Mouse (Mus musculus) liver, adult (tissue): ENCODE results near the gene Gadd45g.
A peak's percentile ranks its signal among the peaks of the same experiment; 100 is the strongest.

Source experiments
- GATA4 ChIP-seq: IDR thresholded peaks from 2 replicates; pipeline ENCODE4 v1.6.1; 2014; ENCODE audit warnings: mild to moderate bottlenecking, low read length; ENCODE audit not compliant: insufficient replicate concordance

Gene Gadd45g

DNA sequence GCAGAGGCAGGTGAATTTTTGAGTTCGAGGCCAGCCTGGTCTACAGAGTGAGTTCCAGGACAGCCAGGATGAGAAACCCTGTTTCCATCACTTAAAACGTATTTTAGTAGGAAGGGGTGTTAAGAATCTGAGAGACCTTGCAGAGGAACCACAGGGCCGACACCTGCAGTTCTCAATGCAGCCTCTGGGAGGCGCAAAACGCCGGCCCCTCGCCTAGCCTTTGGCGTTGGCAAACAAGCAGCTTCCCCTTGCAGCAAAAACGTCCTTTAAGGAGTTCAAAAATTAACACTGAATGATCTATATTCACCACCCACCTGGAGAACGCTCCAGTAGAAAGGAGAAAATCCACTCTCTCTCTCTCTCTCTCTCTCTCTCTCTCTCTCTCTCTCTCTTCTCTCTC lies 1.8 kb upstream of the Gadd45g start:
- TF ChIP-seq GATA4, result no peak

DNA sequence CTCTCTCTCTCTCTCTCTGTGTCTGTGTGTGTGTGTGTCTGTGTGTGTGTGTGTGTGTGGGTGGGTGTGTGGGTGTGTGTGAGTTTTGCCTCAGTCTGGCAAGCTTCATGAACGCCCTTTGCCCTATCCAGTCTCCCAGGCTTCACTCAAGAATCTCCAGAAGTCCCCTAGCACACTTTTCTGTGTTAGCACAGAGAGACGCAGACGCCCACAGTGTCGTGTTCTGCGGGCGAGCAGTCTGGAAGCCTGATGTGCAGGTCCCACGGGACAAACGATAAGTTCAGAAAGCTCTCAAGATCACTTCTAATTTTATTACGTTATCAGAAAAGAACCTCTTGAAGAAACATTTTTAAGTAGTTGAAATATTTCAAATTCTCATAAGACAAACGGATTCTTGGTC lies 1.4 kb upstream of the Gadd45g start:
- no peak for TF ChIP-seq GATA4

DNA sequence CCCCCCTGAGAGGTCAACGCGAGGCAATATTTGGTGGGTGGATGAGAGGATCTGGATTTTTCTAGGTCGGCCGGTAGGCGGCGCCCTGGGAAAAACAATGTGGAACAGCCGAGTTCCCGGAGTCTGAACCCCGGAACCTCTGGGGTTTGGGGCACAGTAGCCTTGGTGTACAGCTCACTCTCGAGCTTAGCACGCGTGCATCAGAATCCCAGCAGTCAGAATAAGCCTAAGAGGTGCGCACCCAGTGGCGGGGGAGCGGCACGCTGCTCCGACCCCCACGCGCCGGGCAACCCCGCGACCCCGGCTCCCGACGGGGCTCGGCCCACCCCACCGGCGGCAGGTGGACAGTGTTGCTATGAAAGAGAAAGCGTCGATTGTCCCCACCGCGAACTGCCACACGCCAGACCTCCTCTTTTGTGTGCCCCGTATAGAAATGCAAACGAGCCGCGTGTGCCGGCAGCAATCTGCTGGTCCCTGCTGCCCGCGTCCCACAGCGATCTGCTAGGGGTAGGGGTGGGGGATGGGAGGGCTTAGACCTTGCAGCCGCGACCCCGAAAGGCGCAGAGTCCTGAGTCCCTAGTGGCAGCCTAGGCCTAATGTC lies 787 bp upstream of the Gadd45g start:
- TF ChIP-seq GATA4, result no peak

DNA sequence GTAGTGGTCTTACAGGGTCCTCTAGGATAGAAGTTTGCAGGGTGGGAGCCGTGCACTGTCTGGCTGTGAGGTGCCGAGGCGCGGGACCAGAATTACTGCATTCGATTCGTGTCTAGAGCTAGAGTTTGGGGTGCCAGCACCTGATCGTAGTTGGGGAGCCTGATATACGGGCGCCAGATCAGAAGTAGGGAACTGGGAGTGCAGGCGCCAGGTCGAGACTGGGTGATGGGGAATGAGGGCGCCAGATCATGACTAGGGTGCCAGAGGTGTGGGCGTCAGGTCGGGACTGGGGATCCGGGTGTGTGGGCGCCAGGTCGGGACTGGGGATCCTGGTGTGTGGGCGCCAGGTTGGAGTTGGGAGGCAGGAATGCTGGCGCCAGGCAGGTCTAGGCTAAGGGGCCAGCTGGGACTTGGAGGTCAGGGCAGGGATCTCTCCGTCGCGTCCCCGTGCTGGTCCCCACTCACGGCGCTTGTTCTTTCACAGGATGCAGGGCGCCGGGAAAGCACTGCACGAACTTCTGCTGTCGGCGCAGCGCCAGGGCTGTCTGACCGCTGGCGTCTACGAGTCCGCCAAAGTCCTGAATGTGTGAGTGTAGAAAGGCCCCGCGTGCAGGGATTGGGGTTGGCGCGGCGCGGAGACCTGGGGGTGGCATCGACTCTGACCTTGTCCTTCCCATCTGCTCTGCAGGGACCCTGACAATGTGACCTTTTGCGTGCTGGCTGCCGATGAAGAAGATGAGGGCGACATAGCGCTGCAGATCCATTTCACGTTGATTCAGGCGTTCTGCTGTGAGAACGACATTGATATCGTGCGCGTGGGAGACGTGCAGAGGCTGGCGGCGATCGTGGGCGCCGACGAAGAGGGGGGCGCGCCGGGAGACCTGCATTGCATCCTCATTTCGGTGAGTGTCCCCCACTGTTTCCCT lies 653 bp downstream of the Gadd45g start:
- no peak for TF ChIP-seq GATA4

GRCm38 (mm10) chr13:51847979-51848480 lies 1.6 kb downstream of the Gadd45g start:
- no peak for TF ChIP-seq GATA4

DNA sequence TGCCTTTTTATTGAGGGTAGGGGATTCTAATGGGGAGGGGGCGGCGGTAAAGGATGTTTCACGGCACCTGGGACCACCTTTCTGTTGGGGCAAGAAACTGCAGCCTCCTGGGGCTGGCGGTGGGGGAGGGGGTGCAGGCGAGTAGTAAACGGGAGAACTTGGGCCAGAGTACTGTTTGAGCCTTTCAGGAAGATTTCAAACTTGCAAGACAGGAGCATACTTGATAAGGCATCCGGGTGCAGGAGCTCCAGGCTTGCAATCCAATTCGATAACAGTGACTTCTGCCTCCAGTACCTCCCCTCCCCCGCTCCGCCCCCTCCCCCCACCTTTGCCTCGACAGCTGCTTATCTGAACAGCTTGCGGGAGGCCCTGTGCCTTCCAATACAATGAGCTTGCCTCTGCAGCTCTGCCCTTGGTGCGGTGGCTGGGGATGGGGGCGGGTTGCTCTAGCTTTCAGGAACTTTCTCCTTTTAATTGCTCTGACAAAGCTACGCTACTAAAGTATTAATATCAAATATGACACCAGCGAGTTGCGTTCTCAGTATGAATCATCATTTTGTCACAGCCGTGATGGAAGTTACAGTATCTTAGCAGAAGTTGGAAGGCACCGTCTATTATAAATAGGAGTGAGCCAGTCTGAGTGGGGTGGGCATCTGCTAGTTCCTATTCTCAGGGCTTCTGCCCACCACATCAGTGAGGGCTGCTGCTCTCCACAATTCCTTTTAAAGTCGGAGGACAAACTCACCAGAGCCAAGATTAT lies 2.2 kb downstream of the Gadd45g start:
- peak; percentile 68; the same call in 1 of the 2 replicates for TF ChIP-seq GATA4

DNA sequence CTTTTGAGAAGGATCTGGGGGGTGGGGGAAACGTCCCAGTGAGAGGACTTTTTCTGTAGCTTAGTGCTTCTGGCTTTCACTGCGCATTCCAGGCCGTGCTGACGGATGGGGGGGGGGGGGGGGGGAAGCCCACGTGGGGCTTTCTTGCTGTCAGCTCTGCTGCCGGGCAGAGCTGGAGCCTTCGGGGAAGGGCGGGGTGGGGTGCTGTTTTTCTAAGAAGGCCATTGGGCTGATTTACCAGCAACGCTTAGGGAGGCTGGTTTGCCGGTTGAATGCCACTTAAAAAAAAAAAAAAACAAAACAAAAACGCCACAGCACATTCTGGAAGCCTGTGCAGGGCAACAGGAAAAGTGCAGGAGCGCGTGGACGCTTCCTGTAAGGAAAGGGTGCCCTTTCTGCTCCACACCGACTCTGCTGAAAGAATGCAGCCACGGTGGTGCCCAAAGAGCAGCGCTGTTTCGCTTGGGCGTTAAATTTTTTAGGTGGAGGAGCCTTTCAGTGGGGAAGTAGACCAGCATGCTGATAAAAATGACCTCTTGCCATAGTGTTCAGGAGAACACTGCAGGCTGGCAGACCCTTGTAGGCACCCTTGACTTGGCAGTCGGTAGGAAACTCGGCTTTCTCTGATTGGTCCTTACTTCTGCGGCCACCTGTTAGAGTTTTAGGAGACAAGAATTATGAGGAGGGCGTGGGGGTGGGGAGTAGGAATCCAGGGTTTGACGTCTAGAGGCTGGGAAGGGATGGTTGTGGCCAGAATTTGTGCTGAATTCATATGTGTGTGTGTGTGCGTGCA lies 3.0 kb downstream of the Gadd45g start:
- TF ChIP-seq GATA4, result no peak

GRCm38 (mm10) chr13:51850565-51850964 lies 4.1 kb downstream of the Gadd45g start:
- TF ChIP-seq GATA4, result no peak

DNA sequence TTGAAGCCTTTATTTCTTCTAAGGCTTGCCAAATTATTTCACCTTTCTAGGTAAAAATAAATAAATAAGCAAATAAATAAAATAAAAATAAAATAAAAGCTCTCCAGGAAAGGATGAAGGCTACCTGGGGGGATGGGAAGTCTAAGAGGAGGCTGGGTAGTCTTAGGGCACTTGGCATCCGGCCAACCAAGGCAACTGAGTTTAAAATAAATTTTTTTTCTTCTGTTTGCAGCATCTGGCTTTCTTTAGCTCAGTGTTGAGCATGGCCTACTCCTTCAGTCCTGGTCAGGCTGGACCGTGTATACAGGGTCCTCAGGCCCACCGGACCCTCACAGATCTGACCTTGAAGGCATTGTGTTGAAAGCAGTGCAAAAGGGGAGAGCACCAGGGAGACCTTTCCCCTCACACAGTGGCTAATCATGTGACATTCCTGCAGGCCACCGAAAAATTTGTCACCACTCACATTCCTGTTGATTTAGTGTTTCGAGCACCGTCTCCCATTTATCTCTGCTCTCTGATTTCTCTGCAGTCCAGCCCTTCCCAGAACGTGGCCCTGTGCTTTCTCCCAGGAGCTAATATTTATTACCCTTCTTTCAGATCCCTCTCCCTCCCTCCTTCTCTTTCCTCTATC lies 6.2 kb downstream of the Gadd45g start:
- no peak for TF ChIP-seq GATA4

GRCm38 (mm10) chr13:51853301-51854243 lies 7.1 kb downstream of the Gadd45g start:
- no peak for TF ChIP-seq GATA4

GRCm38 (mm10) chr13:51855584-51855983 lies 9.1 kb downstream of the Gadd45g start:
- TF ChIP-seq GATA4, result no peak

DNA sequence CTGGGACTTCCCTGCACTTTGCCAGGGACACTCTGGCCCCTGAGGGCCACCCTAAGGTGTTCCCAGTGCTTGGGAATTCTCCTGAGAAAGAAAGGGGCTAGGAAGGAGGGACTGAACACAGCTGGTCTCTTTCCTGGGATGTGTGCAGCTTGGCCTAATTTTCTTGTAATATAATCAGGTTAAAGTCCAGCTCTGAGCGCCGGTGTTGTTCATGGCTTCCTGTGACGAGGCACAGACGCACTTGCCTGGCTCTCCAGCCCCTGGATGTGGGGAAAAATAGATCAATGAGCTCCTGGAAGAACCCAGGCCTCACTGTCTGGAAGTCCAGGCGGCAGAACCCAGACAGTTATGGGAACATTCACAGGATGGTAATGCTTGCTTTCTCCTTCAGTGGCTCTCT lies 10.7 kb downstream of the Gadd45g start:
- no peak for TF ChIP-seq GATA4

GRCm38 (mm10) chr13:51858475-51858874 lies 12.0 kb downstream of the Gadd45g start:
- TF ChIP-seq GATA4, result no peak
